Mouse (Mus musculus): ENCODE data around the gene Svs3a. TPM values are rescaled to one million over a fixed set of nuclear protein-coding genes. Genes with fewer than 3 reads are reported as not detected.
"Not testable (repeated sequence)": the region's sequence is repeated elsewhere in the genome, so short reads cannot be mapped to it uniquely, and the experiment has no call there.

Svs3a gene
- not detected for total RNA-seq (2021)

GRCm38 (mm10) chr2:164288968-164289367 lies at the start of gene Svs3a:
Gene Svs3a (plus strand): TSS chr2:164289268.
- intact Hi-C loops (cut with DNase I); DNase-seq (ENCODE audit: low spot score): not testable (repeated sequence)

- DNase-seq (ENCODE audit: low spot score); intact Hi-C loops (cut with DNase I): not testable (repeated sequence)
Measured at GRCm38 (mm10) chr2:164256540-164256939, 32.5 kb upstream of the Svs3a start, which contains the start of gene Svs3b. Gene Svs3b (minus strand): TSS chr2:164256640.

- intact Hi-C loops (cut with DNase I) = no loop called here
Measured at GRCm38 (mm10) chr2:164278359-164278758, 10.7 kb upstream of the Svs3a start, which contains the start of gene Svs4. Gene Svs4 (minus strand): TSS chr2:164278459.

GRCm38 (mm10) chr2:164312599-164312998 lies 23.5 kb downstream of the Svs3a start:
- intact Hi-C loops (cut with DNase I) = no loop called here
- no peak for DNase-seq (ENCODE audit: low spot score)

More at GRCm38 (mm10) chr2:164278359-164278758, 10.7 kb upstream of the Svs3a start, which contains the start of gene Svs4:
- DNase-seq (ENCODE audit: low spot score) = no peak

- intact Hi-C loops (cut with DNase I); DNase-seq (ENCODE audit: low spot score): not testable (repeated sequence)
Measured at GRCm38 (mm10) chr2:164315460-164315859, 26.4 kb downstream of the Svs3a start.

GRCm38 (mm10) chr2:164316451-164316850 lies 27.4 kb downstream of the Svs3a start, which contains the start of gene Svs6:
Gene Svs6 (plus strand): TSS chr2:164316751.
- DNase-seq (ENCODE audit: low spot score); intact Hi-C loops (cut with DNase I): not testable (repeated sequence)

- intact Hi-C loops (cut with DNase I) = no loop called here
- DNase-seq (ENCODE audit: low spot score) = no peak
Measured at GRCm38 (mm10) chr2:164320983-164321382, 31.9 kb downstream of the Svs3a start.

- DNase-seq (ENCODE audit: low spot score) = not testable (repeated sequence)
Measured at GRCm38 (mm10) chr2:164332440-164332839, 43.4 kb downstream of the Svs3a start, which contains the start of gene Svs5. Gene Svs5 (plus strand): TSS chr2:164332740.

More at GRCm38 (mm10) chr2:164332440-164332839, 43.4 kb downstream of the Svs3a start, which contains the start of gene Svs5:
- intact Hi-C loops (cut with DNase I) = not testable (repeated sequence)

Other genes with a start within 250 kb of the Svs3a start
- 10 to 100 TPM; 14.8 to 18.5 TPM for gene Stk4, start 218.9 kb upstream of the Svs3a start, total RNA-seq (2021)
- 10 to 100 TPM; 17.8 to 18.7 TPM for gene Tomm34, start 218.1 kb upstream of the Svs3a start, total RNA-seq (2021)
- gene Kcns1, start 118.2 kb upstream of the Svs3a start, total RNA-seq (2021) = not detected
- gene Wfdc5, start 106.5 kb upstream of the Svs3a start, total RNA-seq (2021) = not detected
- gene Wfdc12, start 98.7 kb upstream of the Svs3a start, total RNA-seq (2021) = not detected
- gene Wfdc15a, start 89.1 kb upstream of the Svs3a start, total RNA-seq (2021) = not detected
- not detected for gene Wfdc15b, start 67.6 kb upstream of the Svs3a start, total RNA-seq (2021)
- gene Svs2, start 50.8 kb upstream of the Svs3a start, total RNA-seq (2021) = not detected
- not detected for gene Svs3b, start 32.6 kb upstream of the Svs3a start, total RNA-seq (2021)
- gene Svs4, start 10.8 kb upstream of the Svs3a start, total RNA-seq (2021) = not detected
- not detected for gene Svs6, start 27.5 kb downstream of the Svs3a start, total RNA-seq (2021)
- not detected for gene Svs5, start 43.5 kb downstream of the Svs3a start, total RNA-seq (2021)
- gene Slpi, start 99.8 kb downstream of the Svs3a start, total RNA-seq (2021) = 1 to 10 TPM; 3.1 to 7.2 TPM
- gene Rbpjl, start 113.9 kb downstream of the Svs3a start, total RNA-seq (2021) = not detected
- under 1 TPM; 0.42 to 0.52 TPM for gene Matn4, start 115.9 kb downstream of the Svs3a start, total RNA-seq (2021)
- gene Sdc4, start 154.6 kb downstream of the Svs3a start, total RNA-seq (2021) = 10 to 100 TPM; 19.7 to 22.4 TPM
- gene Sys1, start 167.7 kb downstream of the Svs3a start, total RNA-seq (2021) = 10 to 100 TPM; 22.2 to 26.8 TPM
- 1 to 10 TPM; 1.4 to 2.5 TPM for gene Gm20458, start 171.7 kb downstream of the Svs3a start, total RNA-seq (2021)
- not detected for gene Trp53tg5, start 184.5 kb downstream of the Svs3a start, total RNA-seq (2021)
- gene Dbndd2, start 196.8 kb downstream of the Svs3a start, total RNA-seq (2021) = 10 to 100 TPM; 14.4 to 21.9 TPM
- gene Pigt, start 208.3 kb downstream of the Svs3a start, total RNA-seq (2021) = 10 to 100 TPM; 34.7 to 34.8 TPM